Mouse (Mus musculus): Measurements from ENCODE around the gene Chst8.

The Chst8 gene

DNA sequence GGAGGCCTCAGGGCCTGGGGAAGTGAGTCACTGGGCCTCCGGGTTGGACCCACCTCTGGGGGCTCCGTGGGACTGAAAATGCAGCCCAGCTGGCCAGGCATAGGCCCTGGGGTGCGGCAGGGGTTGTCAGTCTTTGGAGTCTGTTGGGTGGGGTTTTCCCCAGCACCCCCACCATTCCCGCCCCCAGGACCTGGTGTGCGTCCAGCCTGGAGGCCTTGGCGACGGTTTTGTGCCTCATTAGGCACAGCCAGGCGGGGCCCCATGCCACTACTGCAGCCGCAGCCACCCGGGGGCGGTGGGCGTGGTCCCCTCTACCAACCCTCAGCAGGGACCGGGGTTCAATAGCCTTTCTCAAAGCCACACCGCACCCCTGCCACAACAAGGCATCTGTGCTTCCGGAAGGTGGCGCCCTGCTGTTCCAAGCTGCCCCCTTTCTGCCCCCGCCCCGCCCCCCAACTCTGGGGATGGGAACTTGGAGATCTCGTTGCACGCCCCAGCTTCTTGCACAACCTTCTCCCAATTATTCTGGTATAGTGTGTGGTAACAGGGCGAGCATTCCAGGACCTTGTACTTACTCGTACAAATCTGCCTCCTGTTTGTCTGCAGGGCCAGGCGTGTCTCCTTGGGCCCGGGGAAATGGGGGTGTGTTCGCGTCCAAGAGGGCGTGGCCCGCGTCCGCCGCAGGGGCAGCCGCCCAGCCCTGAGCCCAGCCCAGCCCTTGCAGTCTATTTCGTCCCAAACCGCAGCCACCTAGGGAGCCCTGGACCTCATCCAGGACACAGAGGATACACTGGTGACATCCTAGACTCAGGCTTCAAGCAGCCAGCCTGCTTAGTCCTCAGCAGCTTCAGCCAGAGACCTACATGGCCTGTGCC lies 182.1 kb downstream of the Chst8 start:
- DNase-seq (ENCODE audit: low spot score) = no peak

DNA sequence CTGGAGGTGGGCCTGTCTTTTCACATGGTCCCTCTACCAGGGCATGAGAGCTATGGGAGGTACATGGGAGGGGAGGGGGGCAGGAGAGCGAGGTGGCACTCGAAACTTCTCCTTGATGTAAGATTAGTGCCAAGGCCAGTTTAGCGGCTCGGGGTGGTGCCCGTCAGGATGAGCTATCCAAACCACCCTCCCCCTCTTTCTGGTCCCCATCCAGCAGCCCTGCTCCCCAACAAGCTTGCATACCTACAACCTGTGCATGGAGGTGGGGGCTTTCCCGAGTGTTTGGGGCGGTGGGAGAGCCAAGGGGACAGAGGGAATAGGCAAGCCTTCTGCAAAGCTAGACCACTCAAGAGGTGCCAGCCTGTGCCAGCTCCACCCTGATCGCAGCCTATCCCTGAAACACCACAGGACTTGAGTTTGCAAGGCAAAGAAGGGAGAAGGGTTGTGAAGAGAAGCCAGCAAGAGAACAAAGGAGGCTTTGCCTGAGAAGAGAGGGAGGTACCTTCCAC lies 182.8 kb downstream of the Chst8 start:
- no peak for DNase-seq (ENCODE audit: low spot score)
